Mouse (Mus musculus) bone marrow macrophage, adult 2 months (primary cell): Measurements from ENCODE around the gene Myl6.

Source experiments
- CTCF ChIP-seq: IDR thresholded peaks from 2 replicates; pipeline ENCODE4 v1.5.1; 2012; ENCODE audit warnings: low read depth, mild to moderate bottlenecking, low read length, moderate library complexity
- POLR2A ChIP-seq: IDR thresholded peaks from 2 replicates; pipeline ENCODE4 v1.6.1; 2012; ENCODE audit warnings: mild to moderate bottlenecking, low read depth, low read length, borderline replicate concordance

- no peak for TF ChIP-seq CTCF
- TF ChIP-seq POLR2A, result no peak
Measured at GRCm38 (mm10) chr10:128515044-128515443, 21.1 kb upstream of the Myl6 start.
